Mouse (Mus musculus) forebrain, embryonic 16.5 days (tissue): ENCODE measurements at regions not wholly inside any gene's neighbourhood (a gene's known extent, or its start where the extent isn't known, plus 50 kb on each side); places are given as distances from the start of the nearest gene placed in this dataset.

Experiments used
- ATAC-seq: fragments of 200-750 bp; cut with Nextera tagmentation; 2 replicates; pipeline ENCODE4 v1.8.0; 2017; ENCODE audit warnings: mild to moderate bottlenecking, moderate library complexity
- H3K27ac ChIP-seq: fragments of 300-500 bp; sonication (generic); 2 replicates; pipeline ENCODE4 v1.5.1; 2014; ENCODE audit warnings: low read length, control low read depth
- H3K27me3 ChIP-seq: fragments of 300-500 bp; sonication (generic); replicated peaks from 2 replicates; pipeline ENCODE4 v1.6.1; 2014; ENCODE audit warnings: low read length; ENCODE audit not compliant: control insufficient read depth, insufficient read depth
- H3K36me3 ChIP-seq: fragments of 300-500 bp; sonication (generic); 2 replicates; pipeline ENCODE4 v1.6.1; 2014; ENCODE audit not compliant: control insufficient read depth, insufficient read depth
- H3K4me1 ChIP-seq: fragments of 300-500 bp; sonication (generic); replicated peaks from 2 replicates; pipeline ENCODE4 v1.6.1; 2014; ENCODE audit warnings: low read length; ENCODE audit not compliant: control insufficient read depth, insufficient read depth
- H3K4me2 ChIP-seq: fragments of 300-500 bp; sonication (generic); 2 replicates; pipeline ENCODE4 v1.6.1; 2014; ENCODE audit warnings: mild to moderate bottlenecking, low read length, control low read depth
- H3K4me3 ChIP-seq: fragments of 300-500 bp; sonication (generic); replicated peaks from 2 replicates; pipeline ENCODE4 v1.5.1; 2014; ENCODE audit warnings: mild to moderate bottlenecking, low read length, control low read depth
- H3K9ac ChIP-seq: fragments of 300-500 bp; sonication (generic); replicated peaks from 2 replicates; pipeline ENCODE4 v1.6.1; 2014; ENCODE audit warnings: low read depth, low read length, control low read depth
- H3K9me3 ChIP-seq: fragments of 300-500 bp; sonication (generic); 2 replicates; pipeline ENCODE4 v1.6.1; 2016; ENCODE audit warnings: low read length; ENCODE audit not compliant: control insufficient read depth
- WGBS: fragments of 180-500 bp; shearing (Covaris S2); extraction: QIAGEN DNeasy Blood & Tissue Kit; methylation state at CpG from one replicate; pipeline ENCODE4 v1.1.7; 2014; 5-methylcytosine and 5-hydroxymethylcytosine counted together

GRCm38 (mm10) chr3:54588198-54588597 lies 104.4 kb upstream of the Supt20 start:
- Histone ChIP-seq H3K9me3 (no peaks in the 10 kb centered on the region), H3K27ac (no peak overlapping the region), H3K27me3 (no peaks in the 10 kb centered on the region), H3K9ac (no peak overlapping the region), H3K36me3 (no peaks in the 10 kb centered on the region), H3K4me1 (no peaks in the 10 kb centered on the region), H3K4me2 (no peak overlapping the region), H3K4me3 (no peak overlapping the region)
- ATAC-seq = no peak
- 69% methylated on average over 5 of the region's 5 CpGs for WGBS

GRCm38 (mm10) chr3:54589976-54590375 lies 102.6 kb upstream of the Supt20 start:
- no peaks in the 10 kb centered on the region for H3K36me3 ChIP-seq
- no peak overlapping the region for H3K9ac ChIP-seq
- no peak overlapping the region for H3K4me2 ChIP-seq
- no peak overlapping the region for H3K4me3 ChIP-seq
- WGBS = 88% methylated on average over 9 of the region's 9 CpGs
- no peak overlapping the region for H3K27ac ChIP-seq
- no peak for ATAC-seq
- H3K9me3 ChIP-seq = no peaks in the 10 kb centered on the region
- no peaks in the 10 kb centered on the region for H3K27me3 ChIP-seq
- H3K4me1 ChIP-seq = no peaks in the 10 kb centered on the region

GRCm38 (mm10) chr3:54591160-54591559 lies 101.4 kb upstream of the Supt20 start:
- 67% methylated on average over 3 of the region's 3 CpGs for WGBS
- Histone ChIP-seq H3K9ac (no peak overlapping the region), H3K4me2 (no peak overlapping the region), H3K9me3 (no peaks in the 10 kb centered on the region), H3K36me3 (no peaks in the 10 kb centered on the region), H3K4me1 (no peaks in the 10 kb centered on the region), H3K27ac (no peak overlapping the region), H3K4me3 (no peak overlapping the region), H3K27me3 (no peaks in the 10 kb centered on the region)
- no peak for ATAC-seq

GRCm38 (mm10) chr3:54592064-54592463 lies 100.5 kb upstream of the Supt20 start:
- Histone ChIP-seq H3K27me3 (no peaks in the 10 kb centered on the region), H3K4me2 (no peak overlapping the region), H3K9ac (no peak overlapping the region), H3K27ac (no peak overlapping the region), H3K4me1 (no peaks in the 10 kb centered on the region), H3K36me3 (no peaks in the 10 kb centered on the region), H3K9me3 (no peaks in the 10 kb centered on the region), H3K4me3 (no peak overlapping the region)
- 82% methylated on average over 2 of the region's 2 CpGs for WGBS
- no peak for ATAC-seq

GRCm38 (mm10) chr3:54592655-54593428 lies 99.8 kb upstream of the Supt20 start:
- no peak for ATAC-seq
- Histone ChIP-seq H3K4me1 (no peaks in the 10 kb centered on the region), H3K9ac (no peak overlapping the region), H3K27ac (no peak overlapping the region), H3K4me3 (no peak overlapping the region), H3K9me3 (no peaks in the 10 kb centered on the region), H3K4me2 (no peak overlapping the region), H3K36me3 (no peaks in the 10 kb centered on the region), H3K27me3 (no peaks in the 10 kb centered on the region)
- WGBS = 80% methylated on average over 14 of the region's 14 CpGs

- Histone ChIP-seq H3K27me3 (no peaks in the 10 kb centered on the region), H3K36me3 (no peaks in the 10 kb centered on the region), H3K9ac (no peak overlapping the region), H3K27ac (no peak overlapping the region), H3K4me3 (no peak overlapping the region), H3K4me1 (no peaks in the 10 kb centered on the region), H3K9me3 (no peaks in the 10 kb centered on the region), H3K4me2 (no peak overlapping the region)
- no peak for ATAC-seq
- WGBS = 89% methylated on average over 3 of the region's 3 CpGs
Measured at GRCm38 (mm10) chr3:54595193-54595592, 97.4 kb upstream of the Supt20 start.

GRCm38 (mm10) chr3:54597326-54598274 lies 95.0 kb upstream of the Supt20 start:
- H3K4me1 ChIP-seq = no peaks in the 10 kb centered on the region
- no peaks in the 10 kb centered on the region for H3K36me3 ChIP-seq
- WGBS = 78% methylated on average over 11 of the region's 11 CpGs
- no peaks in the 10 kb centered on the region for H3K9me3 ChIP-seq
- H3K27me3 ChIP-seq = no peaks in the 10 kb centered on the region
- no peak overlapping the region for H3K4me3 ChIP-seq
- no peak overlapping the region for H3K4me2 ChIP-seq
- ATAC-seq = no peak
- no peak overlapping the region for H3K27ac ChIP-seq
- no peak overlapping the region for H3K9ac ChIP-seq

- no peaks in the 10 kb centered on the region for H3K4me1 ChIP-seq
- H3K27me3 ChIP-seq = no peaks in the 10 kb centered on the region
- WGBS = 74% methylated on average over 5 of the region's 5 CpGs
- H3K4me2 ChIP-seq = no peak overlapping the region
- no peaks in the 10 kb centered on the region for H3K36me3 ChIP-seq
- no peak overlapping the region for H3K9ac ChIP-seq
- ATAC-seq = no peak
- no peak overlapping the region for H3K27ac ChIP-seq
- H3K9me3 ChIP-seq = no peaks in the 10 kb centered on the region
- no peak overlapping the region for H3K4me3 ChIP-seq
Measured at GRCm38 (mm10) chr3:54598296-54598695, 94.3 kb upstream of the Supt20 start.

- Histone ChIP-seq H3K4me3 (no peak overlapping the region), H3K27me3 (no peaks in the 10 kb centered on the region), H3K4me2 (no peak overlapping the region), H3K9ac (no peak overlapping the region), H3K36me3 (no peaks in the 10 kb centered on the region), H3K9me3 (no peaks in the 10 kb centered on the region), H3K27ac (no peak overlapping the region), H3K4me1 (no peaks in the 10 kb centered on the region)
- ATAC-seq = no peak
- 88% methylated on average over 4 of the region's 4 CpGs for WGBS
Measured at GRCm38 (mm10) chr3:54604705-54605379, 87.8 kb upstream of the Supt20 start.
